Mouse (Mus musculus) ES-Bruce4 (cell line): Measurements from ENCODE around the gene Ttc28.

Experiments
- CTCF ChIP-seq: IDR thresholded peaks from one replicate; pipeline ENCODE4 v1.8.1; 2011; ENCODE audit warnings: low read depth, low read length
- EP300 ChIP-seq: IDR thresholded peaks from 2 replicates; pipeline ENCODE4 v1.6.1; 2011; ENCODE audit warnings: low read depth, low read length; ENCODE audit not compliant: insufficient read depth
- POLR2A ChIP-seq: IDR thresholded peaks from one replicate; pipeline ENCODE4 v1.8.1; 2011; ENCODE audit warnings: low read length; ENCODE audit not compliant: insufficient read depth

DNA sequence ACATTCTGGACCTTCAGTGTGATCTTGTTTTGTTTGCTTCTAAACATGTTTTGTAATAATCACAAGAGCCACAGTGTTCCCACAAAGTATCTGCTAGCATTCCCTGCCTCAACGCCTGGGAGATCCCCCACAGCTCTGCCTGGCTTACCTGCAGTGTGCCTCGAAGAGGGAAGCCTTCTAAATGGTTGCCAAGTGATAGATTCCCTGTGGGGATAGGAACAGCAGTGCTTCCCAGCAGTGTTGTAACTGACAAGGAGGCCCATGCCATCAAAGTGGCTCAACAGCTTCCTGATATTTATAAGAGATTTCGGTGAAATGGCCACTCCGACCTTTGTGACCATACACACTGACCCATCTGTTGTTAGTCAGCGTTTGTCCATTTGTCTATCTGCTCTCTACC lies 324.6 kb downstream of the Ttc28 start:
- no peak for TF ChIP-seq CTCF
- TF ChIP-seq POLR2A, result no peak
- TF ChIP-seq EP300, result no peak
